Mouse (Mus musculus) Patski (cell line): ENCODE results near the gene 1700042G07Rik. TPM values are rescaled to one million over a fixed set of nuclear protein-coding genes. Genes with fewer than 3 reads are reported as not detected.

Experiments
- ATAC-seq: fragments of 100-300 bp; one replicate; pipeline ENCODE4 v1.8.0; 2021
- CTCF ChIA-PET: fragments of 350-600 bp; sonication (Branson Sonifier 250); formaldehyde crosslinking; loops from one replicate; lab custom pipeline; 2022; ENCODE audit warnings: inconsistent platforms; lab: Charles Lee
- POLR2A ChIA-PET: fragments of 350-600 bp; sonication (Branson Sonifier 250); formaldehyde crosslinking; loops from one replicate; lab custom pipeline; 2022; ENCODE audit warnings: antibody characterized with exemption, inconsistent platforms; lab: Charles Lee
- DNase-seq: peaks from one replicate; pipeline ENCODE4 v3.0.0-alpha.2; 2011; ENCODE audit warnings: low read depth, low spot score
- H3K27me3 ChIP-seq: fragments of 371-371 bp; one replicate; pipeline ENCODE4 v1.5.1; 2021
- CTCF ChIP-seq: fragments of 100-300 bp; IDR thresholded peaks from one replicate; pipeline ENCODE4 v1.5.1; 2021
- in situ Hi-C: fragments of 300-500 bp; cut with MboI; formaldehyde crosslinking; loops from 3 replicates; pipeline ENCODE4 v1.11.1; 2018; ENCODE audit warnings: low pct_unique_long_range_greater_than_20kb, mixed read lengths
- polyA plus RNA-seq: library from polyadenylated mRNA; unstranded; gene quantifications from one replicate; pipeline ENCODE4 v1.2.3, GENCODE M21; 2021

The 1700042G07Rik gene
- polyA plus RNA-seq, 1 experiment from 2014 or later = not detected

- H3K27me3 ChIP-seq = no peaks in the 10 kb centered on the region
- TF ChIP-seq CTCF = no peak
- POLR2A ChIA-PET = no interaction called here
- CTCF ChIA-PET = interaction anchor here (1.0 kb wide), 1 partner anchor 41 kb away, joined by 3 read pairs; no protein-coding TSS in a partner anchor
- DNase-seq (no peak), ATAC-seq (no peak)
- in situ Hi-C loops = no loop called here
Observed at GRCm38 (mm10) chr4:116175711-116176542, 2.8 kb downstream of the 1700042G07Rik start.

DNA sequence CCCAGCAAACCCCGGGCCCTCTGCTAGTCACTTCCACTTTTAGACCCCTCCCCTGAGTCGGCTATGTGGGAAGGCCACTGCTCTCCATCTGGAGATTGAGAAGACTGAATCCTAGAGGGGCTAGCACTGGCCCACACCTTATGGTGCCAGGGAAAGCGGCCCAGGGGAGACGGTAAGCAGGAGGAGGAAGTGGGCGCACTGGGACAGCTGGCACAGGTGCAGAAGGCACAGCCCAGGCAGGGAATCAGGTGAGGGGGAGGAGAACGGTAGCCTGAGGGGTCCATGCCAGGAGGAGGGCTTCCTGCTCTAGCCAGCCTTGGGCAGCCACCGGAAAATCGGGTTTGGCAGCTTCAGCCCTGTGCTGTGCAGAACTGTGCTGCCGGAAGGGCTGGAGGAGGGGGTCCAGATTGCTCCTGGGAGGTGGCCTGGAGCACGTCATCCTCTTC is 3.4 kb downstream of the 1700042G07Rik start:
- ATAC-seq (no peak), DNase-seq (no peak)
- TF ChIP-seq CTCF = no peak
- ChIA-PET POLR2A (no interaction called here), CTCF (no interaction called here)
- in situ Hi-C loops = no loop called here
- H3K27me3 ChIP-seq = no peaks in the 10 kb centered on the region

- ATAC-seq (no peak), DNase-seq (no peak)
- POLR2A ChIA-PET = no interaction called here
- no peak for TF ChIP-seq CTCF
- no peaks in the 10 kb centered on the region for H3K27me3 ChIP-seq
- in situ Hi-C loops = no loop called here
- CTCF ChIA-PET = no interaction called here
Observed at GRCm38 (mm10) chr4:116177140-116177539, 4.0 kb downstream of the 1700042G07Rik start.

DNA sequence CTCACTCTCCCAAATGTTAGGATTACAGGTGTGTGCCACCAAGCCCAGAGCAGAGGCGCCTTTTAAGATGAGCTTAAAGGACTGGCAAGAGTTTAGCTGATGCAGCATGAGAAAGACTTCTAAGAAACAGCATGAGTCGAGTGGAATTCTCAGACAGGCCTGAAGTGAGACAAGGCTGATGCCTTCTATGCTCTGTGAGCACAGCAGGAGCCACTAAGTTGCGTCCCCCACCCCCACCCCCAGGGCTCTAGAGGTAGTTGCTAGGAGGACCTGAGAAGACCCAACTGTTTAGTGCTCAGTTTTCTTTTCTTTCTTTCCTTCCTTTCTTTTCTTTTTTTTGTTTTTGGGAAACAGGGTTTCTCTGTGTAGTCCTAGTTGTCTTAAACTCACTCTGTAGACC is 8.9 kb downstream of the 1700042G07Rik start:
- CTCF ChIA-PET = no interaction called here
- POLR2A ChIA-PET = no interaction called here
- ATAC-seq (no peak), DNase-seq (no peak)
- in situ Hi-C loops = no loop called here
- no peak for TF ChIP-seq CTCF
- no peaks in the 10 kb centered on the region for H3K27me3 ChIP-seq

DNA sequence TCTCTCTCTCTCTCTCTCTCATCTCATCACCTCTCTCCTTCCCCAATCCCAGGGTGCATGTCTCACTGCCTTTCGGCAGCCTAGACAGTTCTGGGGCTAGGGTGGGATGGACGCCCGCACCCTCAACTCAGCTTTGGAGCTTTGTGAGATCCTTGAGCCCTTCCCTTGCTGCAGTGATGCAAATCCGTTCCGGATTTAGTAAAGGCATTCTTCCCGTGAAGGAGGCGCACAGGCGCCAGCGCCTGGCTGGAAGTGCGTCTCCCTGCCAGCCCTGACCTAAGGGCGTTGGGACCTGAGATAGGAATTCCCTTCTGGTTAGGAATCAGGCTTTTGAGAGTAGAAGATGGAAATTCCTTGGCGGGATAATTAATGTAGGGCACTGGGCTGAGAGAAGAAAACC is 9.6 kb downstream of the 1700042G07Rik start:
- no peaks in the 10 kb centered on the region for H3K27me3 ChIP-seq
- no peak for DNase-seq
- TF ChIP-seq CTCF = no peak
- POLR2A ChIA-PET = no interaction called here
- in situ Hi-C loops = no loop called here
- CTCF ChIA-PET = no interaction called here
- ATAC-seq = no peak

GRCm38 (mm10) chr4:116185083-116185482 is 11.9 kb downstream of the 1700042G07Rik start:
- no peaks in the 10 kb centered on the region for H3K27me3 ChIP-seq
- in situ Hi-C loops = no loop called here
- ChIA-PET POLR2A (no interaction called here), CTCF (interaction anchor here (1.3 kb wide), 1 partner anchor 15 kb away, joined by 3 read pairs; no protein-coding TSS in a partner anchor)
- DNase-seq (no peak), ATAC-seq (no peak)
- TF ChIP-seq CTCF = no peak

DNA sequence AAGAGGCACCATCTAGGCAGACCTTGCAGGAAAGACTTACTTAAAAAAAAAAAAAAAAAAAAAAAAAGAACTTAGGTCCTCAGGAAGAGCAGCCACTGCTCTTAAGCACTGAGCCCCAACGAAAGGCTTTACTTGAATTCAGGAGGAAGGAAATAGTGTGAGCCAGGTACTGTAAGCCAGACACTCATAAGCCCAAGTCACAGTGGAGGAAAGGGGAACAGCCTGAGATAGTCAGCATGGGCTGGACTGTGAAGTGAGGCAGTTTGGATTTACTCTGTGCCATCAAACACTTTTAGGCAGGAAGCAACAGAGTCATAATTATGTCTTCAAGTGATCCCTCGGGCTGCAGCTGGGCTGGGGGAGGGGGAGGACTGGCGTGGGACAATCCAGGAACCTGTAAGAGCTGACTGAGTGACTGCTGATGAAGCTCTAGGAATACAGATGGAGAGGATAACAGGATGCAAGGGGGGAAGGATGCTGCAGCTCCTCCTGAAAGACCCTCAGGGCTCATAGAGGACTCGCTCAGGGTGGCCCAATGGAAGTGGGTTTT is 19.2 kb downstream of the 1700042G07Rik start:
- in situ Hi-C loops = no loop called here
- ATAC-seq (no peak), DNase-seq (no peak)
- TF ChIP-seq CTCF = no peak
- ChIA-PET POLR2A (no interaction called here), CTCF (no interaction called here)
- no peaks in the 10 kb centered on the region for H3K27me3 ChIP-seq

DNA sequence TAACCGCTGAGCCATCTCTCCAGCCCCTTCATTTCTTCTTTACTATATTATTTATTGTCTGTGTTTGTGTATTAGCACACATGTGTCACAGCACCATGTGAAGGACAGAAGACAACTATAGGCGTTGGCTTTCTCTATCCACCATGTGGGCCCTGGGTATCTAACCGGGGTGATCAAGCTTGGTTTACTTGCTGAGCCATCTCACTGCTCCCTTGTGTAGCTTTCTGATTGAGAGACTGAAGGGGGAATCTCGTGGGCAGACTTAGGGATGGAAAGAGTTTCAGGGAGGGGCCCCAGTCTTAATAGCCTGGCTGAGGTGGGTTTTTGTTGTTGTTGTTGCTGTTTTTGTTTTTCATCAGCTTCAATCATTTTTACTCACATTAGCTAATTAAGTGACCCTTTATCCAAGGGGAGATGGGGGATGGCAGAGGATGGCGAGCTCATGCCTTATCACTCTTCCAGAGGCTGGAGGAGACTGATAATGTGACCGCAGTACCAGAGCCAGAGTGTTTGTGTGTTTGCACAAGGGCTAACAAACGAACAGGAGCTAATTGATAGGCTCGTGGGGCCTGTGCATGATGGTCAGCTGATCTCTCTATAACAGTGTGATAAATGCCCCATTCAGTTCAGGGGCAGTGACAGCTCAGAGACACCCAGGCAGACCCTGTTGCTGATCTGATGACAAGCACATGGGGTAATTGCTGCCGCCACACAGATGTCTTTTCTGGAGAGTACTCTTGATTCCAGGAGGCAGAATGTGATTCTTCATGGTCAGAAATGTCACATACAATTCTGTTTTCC is 20.6 kb downstream of the 1700042G07Rik start:
- in situ Hi-C loops = no loop called here
- no peak for DNase-seq
- ChIA-PET CTCF (interaction anchor here (1.1 kb wide), 1 partner anchor 17 kb away, joined by 3 read pairs; no protein-coding TSS in a partner anchor), POLR2A (interaction anchor here (0.6 kb wide), 1 partner anchor 283 kb away, joined by 3 read pairs; no protein-coding TSS in a partner anchor)
- no peaks in the 10 kb centered on the region for H3K27me3 ChIP-seq
- TF ChIP-seq CTCF = no peak
- ATAC-seq = no peak

GRCm38 (mm10) chr4:116198422-116198821 is 25.2 kb downstream of the 1700042G07Rik start:
- ATAC-seq (no peak), DNase-seq (no peak)
- TF ChIP-seq CTCF = peak; percentile 49
- ChIA-PET CTCF (no interaction called here), POLR2A (interaction anchor here (0.6 kb wide), 1 partner anchor 262 kb away, joined by 3 read pairs; no protein-coding TSS in a partner anchor)
- no peaks in the 10 kb centered on the region for H3K27me3 ChIP-seq
- in situ Hi-C loops = no loop called here

DNA sequence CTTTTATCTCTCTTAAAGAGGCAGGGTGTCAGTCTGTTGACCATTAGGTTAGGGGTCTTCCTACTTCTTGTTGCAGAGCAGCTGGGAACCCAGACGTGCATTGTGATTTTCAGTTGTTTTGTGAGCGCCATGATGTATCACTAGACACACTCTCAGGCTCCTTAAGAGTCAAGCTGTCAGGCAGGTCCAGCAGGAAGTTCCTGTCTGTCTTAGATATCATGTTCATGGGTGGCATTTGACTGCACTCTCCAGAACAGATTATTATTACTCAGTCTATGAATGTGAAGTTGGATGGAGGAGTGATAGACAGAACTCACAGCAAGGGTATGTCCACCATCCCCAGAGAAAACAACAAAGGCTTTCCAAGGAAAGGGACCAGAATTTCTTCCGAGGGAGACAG is 31.2 kb downstream of the 1700042G07Rik start:
- no peak for TF ChIP-seq CTCF
- no peak for DNase-seq
- POLR2A ChIA-PET = no interaction called here
- no peak for ATAC-seq
- no peaks in the 10 kb centered on the region for H3K27me3 ChIP-seq
- in situ Hi-C loops = no loop called here
- CTCF ChIA-PET = no interaction called here
